Mouse (Mus musculus): ENCODE data around the gene 1700028P14Rik. TPM values are rescaled to one million over a fixed set of nuclear protein-coding genes. Genes with fewer than 3 reads are reported as not detected.

1700028P14Rik gene
- total RNA-seq, 1 experiment: not detected

DNA sequence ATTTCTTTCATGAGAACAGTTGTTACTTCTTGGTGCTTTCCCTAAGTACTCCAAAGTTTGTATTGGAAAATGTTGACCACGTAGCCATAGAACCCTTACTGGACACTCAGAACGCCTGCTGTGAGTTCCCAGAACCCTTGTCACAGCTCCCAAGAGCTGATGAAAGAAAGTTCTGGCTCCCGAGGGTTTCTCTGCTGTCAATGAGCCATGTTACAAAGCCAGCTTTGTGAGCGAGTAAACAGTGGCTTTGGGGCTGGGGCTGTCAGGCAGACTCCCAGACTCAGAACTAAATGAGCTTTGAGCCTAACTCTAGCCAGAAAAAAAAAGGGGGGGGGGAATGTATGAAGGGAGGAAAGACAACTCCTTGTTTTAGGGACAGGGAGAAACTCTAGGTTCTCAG is 120.7 kb downstream of the 1700028P14Rik start:
- H3K9ac ChIP-seq (ENCODE audit: insufficient read depth, low read depth, low read length, poor library complexity, severe bottlenecking): no peak overlapping the region
- H3K27ac ChIP-seq (ENCODE audit: insufficient read depth, low read depth, low read length, poor library complexity, severe bottlenecking): no peak overlapping the region
- no peaks in the 10 kb centered on the region for H3K4me1 ChIP-seq (ENCODE audit: control insufficient read depth in 2 of 2, insufficient read depth in 2 of 2, low read length in 2 of 2, poor library complexity in 1 of 2)
- no peak for DNase-seq (ENCODE audit: low read depth, low spot score)
- no peaks in the 10 kb centered on the region for H3K9me3 ChIP-seq (ENCODE audit: control insufficient read depth, insufficient read depth, low read depth, low read length)
- no peak overlapping the region for H3K4me3 ChIP-seq (ENCODE audit: insufficient read depth in 1 of 2, low read depth in 1 of 2, low read length in 2 of 2, poor library complexity in 1 of 2, severe bottlenecking in 1 of 2)
- no peaks in the 10 kb centered on the region for H3K36me3 ChIP-seq (ENCODE audit: control insufficient read depth, insufficient read depth, low read length, poor library complexity, severe bottlenecking)
- TF ChIP-seq CHD2 (IDR thresholded peaks at IDR 0.05; ENCODE audit: low read depth, low read length) (no peak), MAFK (IDR thresholded peaks at IDR 0.05; ENCODE audit: insufficient read depth, low read depth, low read length) (no peak), HCFC1 (IDR thresholded peaks at IDR 0.05; ENCODE audit: borderline replicate concordance, insufficient read depth, low read length) (no peak), ZC3H11A (IDR thresholded peaks at IDR 0.05; ENCODE audit: borderline replicate concordance, low read depth, low read length) (no peak), ZNF384 (IDR thresholded peaks at IDR 0.05; ENCODE audit: low read depth, low read length) (no peak)
- in situ Hi-C loops (cut with MboI; ENCODE audit: low sequenced_read_pairs in 2 of 2, unreplicated experiment in 2 of 2): no loop called here

- TF ChIP-seq HCFC1 (IDR thresholded peaks at IDR 0.05; ENCODE audit: borderline replicate concordance, insufficient read depth, low read length) (no peak), CHD2 (IDR thresholded peaks at IDR 0.05; ENCODE audit: low read depth, low read length) (no peak), ZNF384 (IDR thresholded peaks at IDR 0.05; ENCODE audit: low read depth, low read length) (no peak), ZC3H11A (IDR thresholded peaks at IDR 0.05; ENCODE audit: borderline replicate concordance, low read depth, low read length) (peak; percentile 97)
- H3K9ac ChIP-seq (ENCODE audit: insufficient read depth, low read depth, low read length, poor library complexity, severe bottlenecking): no peak overlapping the region
- in situ Hi-C loops (cut with MboI; ENCODE audit: low sequenced_read_pairs in 2 of 2, unreplicated experiment in 2 of 2): loop anchor here (5.0 to 25.0 kb wide), 3 partner anchors 146 to 611 kb away; no protein-coding TSS in a partner anchor
- H3K9me3 ChIP-seq (ENCODE audit: control insufficient read depth, insufficient read depth, low read depth, low read length): no peaks in the 10 kb centered on the region
- no peak overlapping the region for H3K4me3 ChIP-seq (ENCODE audit: insufficient read depth in 1 of 2, low read depth in 1 of 2, low read length in 2 of 2, poor library complexity in 1 of 2, severe bottlenecking in 1 of 2)
- no peaks in the 10 kb centered on the region for H3K36me3 ChIP-seq (ENCODE audit: control insufficient read depth, insufficient read depth, low read length, poor library complexity, severe bottlenecking)
- no peak overlapping the region for H3K27ac ChIP-seq (ENCODE audit: insufficient read depth, low read depth, low read length, poor library complexity, severe bottlenecking)
- H3K4me1 ChIP-seq (ENCODE audit: control insufficient read depth in 2 of 2, insufficient read depth in 2 of 2, low read length in 2 of 2, poor library complexity in 1 of 2): no peaks in the 10 kb centered on the region
- DNase-seq (ENCODE audit: low read depth, low spot score): peak; percentile 48
Measured at GRCm38 (mm10) chr19:23523711-23524110, 128.9 kb downstream of the 1700028P14Rik start.

GRCm38 (mm10) chr19:23521831-23522230 is 130.8 kb downstream of the 1700028P14Rik start:
- Histone ChIP-seq H3K9me3 (ENCODE audit: control insufficient read depth, insufficient read depth, low read depth, low read length) (no peaks in the 10 kb centered on the region), H3K36me3 (ENCODE audit: control insufficient read depth, insufficient read depth, low read length, poor library complexity, severe bottlenecking) (no peaks in the 10 kb centered on the region), H3K9ac (ENCODE audit: insufficient read depth, low read depth, low read length, poor library complexity, severe bottlenecking) (no peak overlapping the region), H3K27ac (ENCODE audit: insufficient read depth, low read depth, low read length, poor library complexity, severe bottlenecking) (no peak overlapping the region), H3K4me3 (ENCODE audit: insufficient read depth in 1 of 2, low read depth in 1 of 2, low read length in 2 of 2, poor library complexity in 1 of 2, severe bottlenecking in 1 of 2) (no peak overlapping the region), H3K4me1 (ENCODE audit: control insufficient read depth in 2 of 2, insufficient read depth in 2 of 2, low read length in 2 of 2, poor library complexity in 1 of 2) (no peaks in the 10 kb centered on the region)
- TF ChIP-seq MAFK (IDR thresholded peaks at IDR 0.05; ENCODE audit: insufficient read depth, low read depth, low read length): no peak
- TF ChIP-seq ZNF384 (IDR thresholded peaks at IDR 0.05; ENCODE audit: low read depth, low read length): no peak
- no peak for TF ChIP-seq ZC3H11A (IDR thresholded peaks at IDR 0.05; ENCODE audit: borderline replicate concordance, low read depth, low read length)
- TF ChIP-seq HCFC1 (IDR thresholded peaks at IDR 0.05; ENCODE audit: borderline replicate concordance, insufficient read depth, low read length): no peak
- in situ Hi-C loops (cut with MboI; ENCODE audit: low sequenced_read_pairs in 2 of 2, unreplicated experiment in 2 of 2): loop anchor here (5.0 to 25.0 kb wide), 3 partner anchors 145 to 610 kb away; no protein-coding TSS in a partner anchor
- no peak for DNase-seq (ENCODE audit: low read depth, low spot score)

- no peaks in the 10 kb centered on the region for H3K9me3 ChIP-seq (ENCODE audit: control insufficient read depth, insufficient read depth, low read depth, low read length)
- no peaks in the 10 kb centered on the region for H3K4me1 ChIP-seq (ENCODE audit: control insufficient read depth in 2 of 2, insufficient read depth in 2 of 2, low read length in 2 of 2, poor library complexity in 1 of 2)
- no peak overlapping the region for H3K4me3 ChIP-seq (ENCODE audit: insufficient read depth in 1 of 2, low read depth in 1 of 2, low read length in 2 of 2, poor library complexity in 1 of 2, severe bottlenecking in 1 of 2)
- no peak for TF ChIP-seq MAFK (IDR thresholded peaks at IDR 0.05; ENCODE audit: insufficient read depth, low read depth, low read length)
- in situ Hi-C loops (cut with MboI; ENCODE audit: low sequenced_read_pairs in 2 of 2, unreplicated experiment in 2 of 2): loop anchor here (5.0 to 25.0 kb wide), 3 partner anchors 144 to 609 kb away; no protein-coding TSS in a partner anchor
- H3K9ac ChIP-seq (ENCODE audit: insufficient read depth, low read depth, low read length, poor library complexity, severe bottlenecking): no peak overlapping the region
- H3K27ac ChIP-seq (ENCODE audit: insufficient read depth, low read depth, low read length, poor library complexity, severe bottlenecking): no peak overlapping the region
- no peak for DNase-seq (ENCODE audit: low read depth, low spot score)
- no peaks in the 10 kb centered on the region for H3K36me3 ChIP-seq (ENCODE audit: control insufficient read depth, insufficient read depth, low read length, poor library complexity, severe bottlenecking)
Measured at GRCm38 (mm10) chr19:23521071-23521470, 131.5 kb downstream of the 1700028P14Rik start.

DNA sequence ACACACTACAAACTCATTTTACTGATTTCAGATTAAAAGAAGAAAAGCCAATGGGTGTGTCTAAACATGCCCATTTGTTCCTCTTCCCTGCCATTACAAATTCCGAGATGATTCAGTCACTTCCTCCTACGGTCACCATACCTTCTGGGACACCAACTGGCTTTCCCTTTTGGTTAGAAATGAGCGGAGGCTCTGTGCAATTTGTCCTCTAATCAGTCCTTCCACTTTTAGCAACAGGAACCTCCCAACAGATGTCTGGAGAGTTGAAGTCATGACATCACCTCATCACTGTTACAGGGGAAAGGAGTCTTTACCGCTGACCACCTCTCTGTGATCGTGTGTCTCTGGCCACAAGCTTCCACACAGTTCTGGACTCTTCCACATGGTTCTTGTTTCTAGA is 132.0 kb downstream of the 1700028P14Rik start:
- no peaks in the 10 kb centered on the region for H3K4me1 ChIP-seq (ENCODE audit: control insufficient read depth in 2 of 2, insufficient read depth in 2 of 2, low read length in 2 of 2, poor library complexity in 1 of 2)
- in situ Hi-C loops (cut with MboI; ENCODE audit: low sequenced_read_pairs in 2 of 2, unreplicated experiment in 2 of 2): loop anchor here (5.0 to 25.0 kb wide), 3 partner anchors 143 to 608 kb away; no protein-coding TSS in a partner anchor
- H3K36me3 ChIP-seq (ENCODE audit: control insufficient read depth, insufficient read depth, low read length, poor library complexity, severe bottlenecking): no peaks in the 10 kb centered on the region
- H3K4me3 ChIP-seq (ENCODE audit: insufficient read depth in 1 of 2, low read depth in 1 of 2, low read length in 2 of 2, poor library complexity in 1 of 2, severe bottlenecking in 1 of 2): no peak overlapping the region
- no peak for DNase-seq (ENCODE audit: low read depth, low spot score)
- no peak for TF ChIP-seq ZC3H11A (IDR thresholded peaks at IDR 0.05; ENCODE audit: borderline replicate concordance, low read depth, low read length)
- no peak overlapping the region for H3K9ac ChIP-seq (ENCODE audit: insufficient read depth, low read depth, low read length, poor library complexity, severe bottlenecking)
- no peaks in the 10 kb centered on the region for H3K9me3 ChIP-seq (ENCODE audit: control insufficient read depth, insufficient read depth, low read depth, low read length)
- no peak overlapping the region for H3K27ac ChIP-seq (ENCODE audit: insufficient read depth, low read depth, low read length, poor library complexity, severe bottlenecking)
